21 mouse cellular contexts compared by ENCODE assay signal in the genomic region with DNA sequence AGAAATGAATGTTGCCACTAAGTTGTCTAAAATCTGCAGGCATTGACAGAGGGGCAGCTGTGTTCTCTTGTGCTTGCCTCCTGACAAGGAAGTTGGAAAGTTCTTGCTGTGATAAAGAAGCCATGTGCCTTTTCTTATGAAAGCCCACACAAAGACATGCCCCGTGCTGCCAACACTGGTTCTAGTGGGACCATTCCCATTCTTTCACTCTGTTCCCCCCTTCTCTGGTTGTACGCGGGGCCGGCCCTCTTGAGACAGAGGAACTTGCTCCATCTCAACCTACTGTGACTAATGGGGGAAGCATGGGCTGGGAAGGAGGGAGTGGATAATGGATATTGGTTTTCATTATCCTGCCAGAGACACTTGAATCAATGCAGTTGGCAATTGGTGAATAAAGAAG.
A peak's percentile ranks its signal among the peaks of the same experiment; 100 is the strongest.
DNase-seq lines count a peak whose midpoint lies in the region; ATAC-seq lines count a peak whose summit lies in the region.
"Had no signal": no experiment of that assay in that cellular context is flagged by ENCODE, and none has a peak within 500 bp of the region (broad histone marks: within the 10 kb centered on the region; RNA-seq: fewer than 3 reads in every experiment).

No protein-coding gene starts in this region.

- 0 out of 2 replicates have a peak, but pooled peaks have one; percentile 40 for ATAC-seq in forebrain, embryonic 11.5 days (replicated peaks; ENCODE audit: low FRiP score)
- peak; percentile 52 for ATAC-seq in forebrain, embryonic 14.5 days
- ATAC-seq in hindbrain, embryonic 16.5 days = peak; percentile 52; the same call in 1 of the 2 replicates
- peak; percentile 83 for ATAC-seq in neural tube, embryonic 13.5 days (ENCODE audit: low read depth)
- ATAC-seq: liver, postnatal 0 days had no signal

- no peak overlapping the region for H3K27ac ChIP-seq in forebrain, embryonic 11.5 days (ENCODE audit: low read depth, low read length)
- H3K27ac ChIP-seq in forebrain, embryonic 10.5 days = no peak overlapping the region
- H3K27ac ChIP-seq in forebrain, embryonic 14.5 days (ENCODE audit: low read depth, low read length) = no peak overlapping the region
- H3K27ac ChIP-seq in hindbrain, embryonic 16.5 days (ENCODE audit: low read depth, low read length) = no peak overlapping the region
- H3K27ac ChIP-seq in neural tube, embryonic 13.5 days (replicated peaks) = peak overlapping the region; percentile 64
- H3K27ac ChIP-seq: heart, embryonic 10.5 days had no signal

- no peaks in the 10 kb centered on the region for H3K9me3 ChIP-seq in forebrain, embryonic 11.5 days (ENCODE audit: control insufficient read depth, low read length)
- no peaks in the 10 kb centered on the region for H3K9me3 ChIP-seq in forebrain, embryonic 10.5 days
- no peaks in the 10 kb centered on the region for H3K9me3 ChIP-seq in forebrain, embryonic 14.5 days (replicated peaks; ENCODE audit: control insufficient read depth, low read length)
- no peaks in the 10 kb centered on the region for H3K9me3 ChIP-seq in hindbrain, embryonic 16.5 days (ENCODE audit: control insufficient read depth, low read length)
- H3K9me3 ChIP-seq in neural tube, embryonic 13.5 days = no peaks in the 10 kb centered on the region
- H3K9me3 ChIP-seq: heart, embryonic 10.5 days; megakaryocyte, embryonic 14.5 days had no signal

- no peak overlapping the region for H3K4me3 ChIP-seq in forebrain, embryonic 11.5 days (ENCODE audit: low read depth, low read length)
- no peak overlapping the region for H3K4me3 ChIP-seq in forebrain, embryonic 10.5 days
- no peak overlapping the region for H3K4me3 ChIP-seq in forebrain, embryonic 14.5 days (ENCODE audit: low read depth, low read length)
- no peak overlapping the region for H3K4me3 ChIP-seq in hindbrain, embryonic 16.5 days (ENCODE audit: low read length)
- H3K4me3 ChIP-seq in neural tube, embryonic 13.5 days = no peak overlapping the region
- H3K4me3 ChIP-seq: heart, embryonic 10.5 days; megakaryocyte, embryonic 14.5 days had no signal

- WGBS in forebrain, embryonic 11.5 days = 65% methylated on average over 4 of the region's 4 CpGs
- 73% methylated on average over 4 of the region's 4 CpGs for WGBS in forebrain, embryonic 10.5 days
- WGBS in forebrain, embryonic 14.5 days = 62% methylated on average over 4 of the region's 4 CpGs
- WGBS in hindbrain, embryonic 16.5 days = 24% methylated on average over 4 of the region's 4 CpGs
- 16% methylated on average over 4 of the region's 4 CpGs for WGBS in neural tube, embryonic 13.5 days

- no peak overlapping the region for H3K4me2 ChIP-seq in forebrain, embryonic 11.5 days (ENCODE audit: low read depth, low read length, severe bottlenecking)
- no peak overlapping the region for H3K4me2 ChIP-seq in forebrain, embryonic 14.5 days (ENCODE audit: low read length)
- H3K4me2 ChIP-seq in hindbrain, embryonic 16.5 days (ENCODE audit: low read length) = no peak overlapping the region
- H3K4me2 ChIP-seq in neural tube, embryonic 13.5 days = 0 out of 2 replicates have a peak overlapping the region, but pooled peaks have one; percentile 20

- H3K27me3 ChIP-seq in forebrain, embryonic 11.5 days (ENCODE audit: control insufficient read depth, insufficient read depth, low read length) = no peaks in the 10 kb centered on the region
- H3K27me3 ChIP-seq in forebrain, embryonic 10.5 days (ENCODE audit: poor library complexity, severe bottlenecking) = no peaks in the 10 kb centered on the region
- no peaks in the 10 kb centered on the region for H3K27me3 ChIP-seq in forebrain, embryonic 14.5 days (replicated peaks; ENCODE audit: control insufficient read depth, insufficient read depth, low read length)
- no peaks in the 10 kb centered on the region for H3K27me3 ChIP-seq in hindbrain, embryonic 16.5 days (replicated peaks; ENCODE audit: control insufficient read depth, insufficient read depth, low read length)
- H3K27me3 ChIP-seq in neural tube, embryonic 13.5 days = no peaks in the 10 kb centered on the region
- H3K27me3 ChIP-seq: megakaryocyte, embryonic 14.5 days had no signal

- H3K36me3 ChIP-seq in forebrain, embryonic 11.5 days (ENCODE audit: control insufficient read depth, insufficient read depth, low read length) = no peaks in the 10 kb centered on the region
- H3K36me3 ChIP-seq in forebrain, embryonic 10.5 days (replicated peaks) = no peaks in the 10 kb centered on the region
- H3K36me3 ChIP-seq in forebrain, embryonic 14.5 days (ENCODE audit: control insufficient read depth, insufficient read depth, low read length) = no peaks in the 10 kb centered on the region
- no peaks in the 10 kb centered on the region for H3K36me3 ChIP-seq in hindbrain, embryonic 16.5 days (ENCODE audit: control insufficient read depth, insufficient read depth, low read length)
- no peaks in the 10 kb centered on the region for H3K36me3 ChIP-seq in neural tube, embryonic 13.5 days
- H3K36me3 ChIP-seq: heart, embryonic 10.5 days had no signal

- no peak overlapping the region for H3K9ac ChIP-seq in forebrain, embryonic 11.5 days (ENCODE audit: low read length)
- no peak overlapping the region for H3K9ac ChIP-seq in forebrain, embryonic 14.5 days (ENCODE audit: low read length)
- H3K9ac ChIP-seq in hindbrain, embryonic 16.5 days (ENCODE audit: low read depth, low read length) = no peak overlapping the region
- no peak overlapping the region for H3K9ac ChIP-seq in neural tube, embryonic 13.5 days
- H3K9ac ChIP-seq: liver, postnatal 0 days had no signal

- no peaks in the 10 kb centered on the region for H3K4me1 ChIP-seq in forebrain, embryonic 11.5 days (replicated peaks; ENCODE audit: control insufficient read depth, insufficient read depth, low read length)
- peaks cover 5% of the 10 kb centered on the region; the same call in 1 of the 2 replicates for H3K4me1 ChIP-seq in forebrain, embryonic 10.5 days
- no peaks in the 10 kb centered on the region for H3K4me1 ChIP-seq in forebrain, embryonic 14.5 days (ENCODE audit: control insufficient read depth, insufficient read depth, low read length)
- no peaks in the 10 kb centered on the region for H3K4me1 ChIP-seq in hindbrain, embryonic 16.5 days (ENCODE audit: control insufficient read depth, insufficient read depth, low read depth, low read length)
- H3K4me1 ChIP-seq in neural tube, embryonic 13.5 days (replicated peaks) = peaks cover 18% of the 10 kb centered on the region; the same call in 1 of the 2 replicates
- H3K4me1 ChIP-seq: heart, embryonic 10.5 days had no signal

- no peak for DNase-seq in forebrain, embryonic 11.5 days (ENCODE audit: low spot score)
- DNase-seq in forebrain, embryonic 10.5 days (ENCODE audit: extremely low spot score, low spot score) = no peak
- DNase-seq in forebrain, embryonic 14.5 days (ENCODE audit: low spot score) = no peak
- no peak for DNase-seq in frontal cortex, postnatal 36 days (ENCODE audit: low spot score in 2 of 2)
- DNase-seq in spleen, postnatal 10 days (ENCODE audit: low spot score in 2 of 2) = no peak
- DNase-seq in retina, embryonic 14.5 days (ENCODE audit: low spot score) = no peak
- DNase-seq: adrenal gland, postnatal 14 days; cerebellum, adult 2 months; gastrocnemius, postnatal 36 days; heart, postnatal 10 days; kidney, adult 9 months; layer of hippocampus, postnatal 36 days; liver; liver, postnatal 0 days; lung, postnatal 14 days; right cerebral cortex, adult 18-20 months; thymus, adult 18-20 months had no signal
